Mouse (Mus musculus): ENCODE data around the gene Trim8. TPM values are rescaled to one million over a fixed set of nuclear protein-coding genes. Genes with fewer than 3 reads are reported as not detected.

Trim8 gene
- polyA plus RNA-seq, 1 experiment = not detected

DNA sequence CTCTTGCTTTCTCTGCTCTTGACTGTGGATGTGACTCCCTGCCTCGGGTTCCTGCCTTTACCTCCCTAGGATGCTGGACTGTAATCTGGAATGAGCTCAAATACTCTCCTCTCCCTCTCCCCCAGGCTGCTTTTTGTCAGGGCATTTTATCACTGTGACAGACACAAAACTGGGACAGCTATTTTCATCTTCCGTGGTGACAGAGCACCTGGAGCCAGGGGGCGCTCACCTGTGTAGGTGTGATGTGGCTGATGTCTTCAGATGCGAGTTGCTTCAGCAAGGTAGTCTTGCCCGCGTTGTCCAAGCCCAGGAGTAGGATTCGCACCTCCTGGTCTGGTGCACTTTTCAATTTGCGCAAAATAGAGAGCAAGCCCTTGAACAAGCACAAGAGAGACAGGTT is 56.5 kb downstream of the Trim8 start:
- Histone ChIP-seq H3K27ac (ENCODE audit: insufficient read depth, low read depth, low read length) (no peak overlapping the region), H3K4me3 (ENCODE audit: insufficient read depth, low read depth, low read length) (no peak overlapping the region), H3K4me1 (ENCODE audit: control insufficient read depth, insufficient read depth, low read length) (peaks cover 23% of the 10 kb centered on the region)
- TF ChIP-seq POLR2A (IDR thresholded peaks at IDR 0.05; ENCODE audit: insufficient read depth, low read depth, low read length) (no peak), CTCF (IDR thresholded peaks at IDR 0.05; ENCODE audit: insufficient read depth, low read depth, low read length) (no peak)
- 80% methylated on average over 8 of the region's 8 CpGs for WGBS

DNA sequence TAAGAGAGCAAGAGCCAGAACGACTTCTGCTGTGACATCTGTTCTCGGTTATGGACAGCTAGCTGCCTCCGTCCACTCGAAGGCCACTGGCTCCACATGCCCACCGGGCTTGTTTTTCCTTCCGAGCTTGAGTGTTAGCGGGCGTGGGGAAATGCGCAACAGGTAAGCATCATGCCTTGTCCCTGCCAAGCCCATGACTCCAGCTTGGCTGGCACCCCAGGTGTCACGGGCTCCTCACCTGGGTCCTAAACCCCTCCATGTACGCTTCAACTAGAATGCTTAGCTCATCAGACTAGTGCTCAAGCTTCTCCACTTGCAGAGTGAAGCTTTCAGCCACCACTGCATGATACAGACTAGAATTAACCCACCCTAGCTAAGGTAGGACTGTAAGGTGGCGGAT is 57.1 kb downstream of the Trim8 start:
- no peak for TF ChIP-seq CTCF (IDR thresholded peaks at IDR 0.05; ENCODE audit: insufficient read depth, low read depth, low read length)
- TF ChIP-seq POLR2A (IDR thresholded peaks at IDR 0.05; ENCODE audit: insufficient read depth, low read depth, low read length) = no peak
- H3K4me1 ChIP-seq (ENCODE audit: control insufficient read depth, insufficient read depth, low read length) = peaks cover 22% of the 10 kb centered on the region
- 79% methylated on average over 12 of the region's 12 CpGs for WGBS
- no peak overlapping the region for H3K27ac ChIP-seq (ENCODE audit: insufficient read depth, low read depth, low read length)
- no peak overlapping the region for H3K4me3 ChIP-seq (ENCODE audit: insufficient read depth, low read depth, low read length)

DNA sequence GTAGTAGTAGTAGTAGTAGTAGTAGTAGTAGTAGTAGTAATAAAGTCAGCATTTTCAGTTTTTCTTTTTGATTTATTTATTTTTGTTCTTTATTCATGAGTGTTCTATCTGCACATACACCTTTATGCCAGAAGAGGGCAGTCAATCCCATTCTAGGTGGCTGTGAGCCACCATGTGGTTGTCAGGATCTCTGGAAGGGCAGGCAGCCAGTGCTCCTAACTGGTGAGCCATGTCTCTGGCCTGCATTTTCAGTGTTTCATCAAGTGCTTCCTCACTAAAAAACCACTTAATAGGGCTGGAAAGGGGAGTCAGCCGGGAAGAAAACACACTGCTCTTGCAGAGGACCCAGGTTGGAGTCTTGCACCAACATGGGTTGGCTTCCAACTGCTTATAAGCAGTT is 60.6 kb downstream of the Trim8 start:
- peaks cover 21% of the 10 kb centered on the region for H3K4me1 ChIP-seq (ENCODE audit: control insufficient read depth, insufficient read depth, low read length)
- TF ChIP-seq POLR2A (IDR thresholded peaks at IDR 0.05; ENCODE audit: insufficient read depth, low read depth, low read length) = no peak
- peak; percentile 37; the same call in 1 of the 2 replicates for TF ChIP-seq CTCF (IDR thresholded peaks at IDR 0.05; ENCODE audit: insufficient read depth, low read depth, low read length)
- no peak overlapping the region for H3K4me3 ChIP-seq (ENCODE audit: insufficient read depth, low read depth, low read length)
- H3K27ac ChIP-seq (ENCODE audit: insufficient read depth, low read depth, low read length) = 0 out of 2 replicates have a peak overlapping the region, but pooled peaks have one; percentile 16
- WGBS = 27% methylated on average over 1 of the region's 1 CpGs

DNA sequence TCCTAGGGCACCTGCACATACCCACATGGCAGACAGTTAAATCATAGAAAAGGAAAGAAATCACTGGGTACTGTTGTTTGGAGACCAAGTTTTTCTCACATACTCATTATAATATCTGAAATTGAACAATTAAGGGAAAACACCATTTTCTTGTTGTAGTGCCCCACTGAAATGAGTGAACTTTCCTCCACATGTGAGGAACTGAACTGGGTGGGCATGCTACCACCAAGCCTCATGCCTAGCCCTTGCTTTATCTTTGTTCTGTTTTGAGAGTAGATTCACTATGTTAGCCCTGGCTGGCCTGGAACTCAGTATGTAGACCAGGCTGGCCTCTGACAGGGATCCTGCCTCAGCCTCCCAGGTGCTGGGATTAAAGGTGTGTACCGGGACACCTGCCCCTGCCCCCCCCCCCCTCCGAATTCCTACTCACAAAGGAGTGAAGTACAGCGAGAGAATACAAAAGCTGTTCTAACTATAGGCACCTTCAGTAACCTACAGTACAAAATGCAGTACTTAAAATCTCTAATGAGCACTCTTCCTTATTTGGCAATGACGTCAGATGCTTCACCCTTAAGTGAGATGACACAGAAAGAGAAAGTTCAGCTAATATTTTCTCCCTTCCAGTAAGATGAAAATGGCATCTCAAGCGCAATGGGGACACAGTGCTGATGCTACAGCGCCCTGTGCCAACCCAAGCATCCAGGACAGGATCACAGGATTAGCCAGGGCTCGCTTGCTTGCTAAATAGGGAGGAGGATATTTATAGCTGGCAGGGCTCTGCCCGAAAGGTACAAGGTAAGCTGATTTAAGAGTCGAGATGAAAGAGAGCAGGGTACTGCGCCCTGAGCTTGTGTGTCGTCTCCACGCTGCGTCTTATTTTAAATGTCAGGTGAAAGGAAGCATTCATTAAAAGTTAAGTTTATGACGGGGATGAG is 61.3 kb downstream of the Trim8 start:
- Histone ChIP-seq H3K4me1 (ENCODE audit: control insufficient read depth, insufficient read depth, low read length) (peaks cover 21% of the 10 kb centered on the region), H3K4me3 (ENCODE audit: insufficient read depth, low read depth, low read length) (no peak overlapping the region), H3K27ac (ENCODE audit: insufficient read depth, low read depth, low read length) (0 out of 2 replicates have a peak overlapping the region, but pooled peaks have one; percentile 16)
- TF ChIP-seq POLR2A (IDR thresholded peaks at IDR 0.05; ENCODE audit: insufficient read depth, low read depth, low read length) (no peak), CTCF (IDR thresholded peaks at IDR 0.05; ENCODE audit: insufficient read depth, low read depth, low read length) (no peak; the same call in 1 of the 2 replicates)
- WGBS = 70% methylated on average over 14 of the region's 14 CpGs

DNA sequence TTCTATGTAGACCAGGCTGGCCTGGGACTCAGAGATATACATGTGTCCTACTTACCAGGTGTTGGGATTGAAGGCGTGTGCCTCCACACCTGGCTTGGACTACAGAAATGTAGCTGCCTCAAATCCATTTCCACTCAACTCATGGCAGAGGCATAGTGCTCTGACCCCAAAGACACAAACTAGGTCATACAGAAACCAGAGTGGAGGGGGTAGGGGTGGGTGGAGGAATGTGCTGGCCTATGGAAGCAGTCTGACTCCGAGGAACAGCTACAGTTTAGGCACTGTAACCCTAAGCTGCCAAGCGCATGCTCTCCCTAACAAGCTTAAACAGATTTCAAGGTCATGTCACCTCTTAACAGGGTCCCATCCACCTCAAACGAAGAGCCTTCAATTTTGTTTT is 62.1 kb downstream of the Trim8 start:
- WGBS = 77% methylated on average over 4 of the region's 4 CpGs
- H3K4me1 ChIP-seq (ENCODE audit: control insufficient read depth, insufficient read depth, low read length) = peaks cover 19% of the 10 kb centered on the region
- TF ChIP-seq POLR2A (IDR thresholded peaks at IDR 0.05; ENCODE audit: insufficient read depth, low read depth, low read length) = no peak
- TF ChIP-seq CTCF (IDR thresholded peaks at IDR 0.05; ENCODE audit: insufficient read depth, low read depth, low read length) = no peak
- no peak overlapping the region for H3K27ac ChIP-seq (ENCODE audit: insufficient read depth, low read depth, low read length)
- no peak overlapping the region for H3K4me3 ChIP-seq (ENCODE audit: insufficient read depth, low read depth, low read length)

DNA sequence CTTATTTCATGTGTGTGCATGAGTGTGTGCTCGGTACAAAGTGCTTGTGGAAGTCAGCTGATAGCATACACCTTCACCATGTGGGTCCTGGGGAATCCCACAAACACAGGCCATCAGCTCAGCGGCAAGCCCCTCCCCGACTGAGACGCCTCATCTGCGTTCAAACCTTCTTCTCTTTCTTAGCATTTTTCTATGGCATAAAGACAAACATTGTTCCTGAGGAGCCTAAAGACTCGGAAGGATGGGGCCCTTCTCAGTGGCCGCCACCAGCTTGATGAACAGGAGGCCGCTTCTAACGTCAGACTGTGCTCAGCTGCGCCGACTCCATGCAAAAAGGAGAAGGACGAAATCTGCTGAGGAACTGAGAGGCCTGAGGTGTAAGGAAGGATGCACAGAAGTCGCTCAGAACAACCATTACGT is 62.6 kb downstream of the Trim8 start:
- Histone ChIP-seq H3K27ac (ENCODE audit: insufficient read depth, low read depth, low read length) (no peak overlapping the region), H3K4me1 (ENCODE audit: control insufficient read depth, insufficient read depth, low read length) (peaks cover 14% of the 10 kb centered on the region), H3K4me3 (ENCODE audit: insufficient read depth, low read depth, low read length) (no peak overlapping the region)
- WGBS = 79% methylated on average over 14 of the region's 14 CpGs
- no peak for TF ChIP-seq POLR2A (IDR thresholded peaks at IDR 0.05; ENCODE audit: insufficient read depth, low read depth, low read length)
- TF ChIP-seq CTCF (IDR thresholded peaks at IDR 0.05; ENCODE audit: insufficient read depth, low read depth, low read length) = no peak

Other genes starting within 250 kb of the Trim8 start
- gene Nfkb2, start 197.4 kb upstream of the Trim8 start, polyA plus RNA-seq (2012; ENCODE audit: insufficient read depth, insufficient read length, low replicate concordance, missing spikeins) = not detected in 2 replicates
- not detected in 2 replicates for gene Psd, start 174.5 kb upstream of the Trim8 start, polyA plus RNA-seq (2012; ENCODE audit: insufficient read depth, insufficient read length, low replicate concordance, missing spikeins)
- not detected in 2 replicates for gene Fbxl15, start 173.5 kb upstream of the Trim8 start, polyA plus RNA-seq (2012; ENCODE audit: insufficient read depth, insufficient read length, low replicate concordance, missing spikeins)
- not detected in 2 replicates for gene Cuedc2, start 163.0 kb upstream of the Trim8 start, polyA plus RNA-seq (2012; ENCODE audit: insufficient read depth, insufficient read length, low replicate concordance, missing spikeins)
- gene Mfsd13a, start 160.6 kb upstream of the Trim8 start, polyA plus RNA-seq (2012; ENCODE audit: insufficient read depth, insufficient read length, low replicate concordance, missing spikeins) = not detected in 2 replicates
- not detected in 2 replicates for gene 2310034G01Rik, start 151.4 kb upstream of the Trim8 start, polyA plus RNA-seq (2012; ENCODE audit: insufficient read depth, insufficient read length, low replicate concordance, missing spikeins)
- 623 TPM in 1 of 2 replicates, not detected in the other for gene Actr1a, start 106.0 kb upstream of the Trim8 start, polyA plus RNA-seq (2012; ENCODE audit: insufficient read depth, insufficient read length, low replicate concordance, missing spikeins)
- not detected in 2 replicates for gene Sufu, start 104.8 kb upstream of the Trim8 start, polyA plus RNA-seq (2012; ENCODE audit: insufficient read depth, insufficient read length, low replicate concordance, missing spikeins)
- gene Arl3, start 71.5 kb downstream of the Trim8 start, polyA plus RNA-seq (2012; ENCODE audit: insufficient read depth, insufficient read length, low replicate concordance, missing spikeins) = not detected in 2 replicates
- gene Sfxn2, start 71.7 kb downstream of the Trim8 start, polyA plus RNA-seq (2012; ENCODE audit: insufficient read depth, insufficient read length, low replicate concordance, missing spikeins) = not detected in 2 replicates
- 293 TPM in 1 of 2 replicates, not detected in the other for gene Wbp1l, start 97.4 kb downstream of the Trim8 start, polyA plus RNA-seq (2012; ENCODE audit: insufficient read depth, insufficient read length, low replicate concordance, missing spikeins)
- not detected in 2 replicates for gene Cyp17a1, start 171.5 kb downstream of the Trim8 start, polyA plus RNA-seq (2012; ENCODE audit: insufficient read depth, insufficient read length, low replicate concordance, missing spikeins)
- not detected in 2 replicates for gene Borcs7, start 188.2 kb downstream of the Trim8 start, polyA plus RNA-seq (2012; ENCODE audit: insufficient read depth, insufficient read length, low replicate concordance, missing spikeins)
- not detected in 2 replicates for gene As3mt, start 205.8 kb downstream of the Trim8 start, polyA plus RNA-seq (2012; ENCODE audit: insufficient read depth, insufficient read length, low replicate concordance, missing spikeins)